Mouse (Mus musculus): ENCODE results near the gene 9530068E07Rik. TPM values are rescaled to one million over a fixed set of nuclear protein-coding genes. Genes with fewer than 3 reads are reported as not detected.
"Not testable (repeated sequence)": the region's sequence is repeated elsewhere in the genome, so short reads cannot be mapped to it uniquely, and the experiment has no call there.

9530068E07Rik gene
- polyA plus RNA-seq, 1 experiment from 2014 or later: 193 TPM

GRCm38 (mm10) chr11:52374340-52374739, 21.9 kb upstream of the 9530068E07Rik start:
- Histone ChIP-seq H3K36me3 (peaks cover 56% of the 10 kb centered on the region), H3K27ac (replicated peaks) (no peak overlapping the region), H3K9me3 (no peaks in the 10 kb centered on the region), H3K4me2 (no peak overlapping the region), H3K4me3 (no peak overlapping the region), H3K4me1 (peaks cover 42% of the 10 kb centered on the region), H3K9ac (no peak overlapping the region), H3K27me3 (replicated peaks) (no peaks in the 10 kb centered on the region)
- no peak for ATAC-seq (ENCODE audit: extremely low read depth, insufficient number of reproducible peaks, low FRiP score, low TSS enrichment)
- 53% methylated on average over 6 of the region's 6 CpGs for WGBS

- ATAC-seq (ENCODE audit: extremely low read depth, insufficient number of reproducible peaks, low FRiP score, low TSS enrichment): no peak
- Histone ChIP-seq H3K9ac (no peak overlapping the region), H3K27me3 (replicated peaks) (no peaks in the 10 kb centered on the region), H3K27ac (replicated peaks) (peak overlapping the region; percentile 43; the same call in 1 of the 2 replicates), H3K4me2 (no peak overlapping the region), H3K36me3 (peaks cover 89% of the 10 kb centered on the region), H3K9me3 (no peaks in the 10 kb centered on the region), H3K4me3 (no peak overlapping the region), H3K4me1 (peaks cover 21% of the 10 kb centered on the region)
- WGBS: 79% methylated on average over 4 of the region's 4 CpGs
Observed at GRCm38 (mm10) chr11:52377579-52377978, 18.6 kb upstream of the 9530068E07Rik start.

- H3K4me2 ChIP-seq: no peak overlapping the region
- ATAC-seq (ENCODE audit: extremely low read depth, insufficient number of reproducible peaks, low FRiP score, low TSS enrichment): no peak
- 89% methylated on average over 3 of the region's 3 CpGs for WGBS
Observed at GRCm38 (mm10) chr11:52379241-52379640, 17.0 kb upstream of the 9530068E07Rik start.

GRCm38 (mm10) chr11:52383741-52384140, 12.5 kb upstream of the 9530068E07Rik start:
- ATAC-seq (ENCODE audit: extremely low read depth, insufficient number of reproducible peaks, low FRiP score, low TSS enrichment): no peak
- no peak overlapping the region for H3K27ac ChIP-seq (replicated peaks)
- no peak overlapping the region for H3K4me3 ChIP-seq
- H3K4me2 ChIP-seq: no peak overlapping the region
- no peak overlapping the region for H3K9ac ChIP-seq
- 91% methylated on average over 14 of the region's 14 CpGs for WGBS
- H3K36me3 ChIP-seq: peaks cover 100% of the 10 kb centered on the region
- H3K27me3 ChIP-seq (replicated peaks): no peaks in the 10 kb centered on the region
- H3K9me3 ChIP-seq: no peaks in the 10 kb centered on the region
- H3K4me1 ChIP-seq: 0 out of 2 replicates have a peak, but pooled peaks cover 8% of the 10 kb centered on the region

More at GRCm38 (mm10) chr11:52379241-52379640, 17.0 kb upstream of the 9530068E07Rik start:
- no peak overlapping the region for H3K9ac ChIP-seq
- peaks cover 100% of the 10 kb centered on the region for H3K36me3 ChIP-seq
- no peaks in the 10 kb centered on the region for H3K9me3 ChIP-seq
- H3K27ac ChIP-seq (replicated peaks): no peak overlapping the region
- H3K4me1 ChIP-seq: peaks cover 14% of the 10 kb centered on the region
- no peaks in the 10 kb centered on the region for H3K27me3 ChIP-seq (replicated peaks)
- no peak overlapping the region for H3K4me3 ChIP-seq

GRCm38 (mm10) chr11:52384667-52385066, 11.6 kb upstream of the 9530068E07Rik start:
- ATAC-seq (ENCODE audit: extremely low read depth, insufficient number of reproducible peaks, low FRiP score, low TSS enrichment): no peak
- H3K4me3 ChIP-seq: no peak overlapping the region
- H3K4me1 ChIP-seq: 0 out of 2 replicates have a peak, but pooled peaks cover 8% of the 10 kb centered on the region
- 55% methylated on average over 3 of the region's 3 CpGs for WGBS
- H3K4me2 ChIP-seq: no peak overlapping the region
- no peaks in the 10 kb centered on the region for H3K27me3 ChIP-seq (replicated peaks)
- H3K36me3 ChIP-seq: peaks cover 100% of the 10 kb centered on the region
- no peaks in the 10 kb centered on the region for H3K9me3 ChIP-seq
- no peak overlapping the region for H3K9ac ChIP-seq
- H3K27ac ChIP-seq (replicated peaks): no peak overlapping the region

GRCm38 (mm10) chr11:52386892-52387291, 9.3 kb upstream of the 9530068E07Rik start:
- H3K4me3 ChIP-seq: no peak overlapping the region
- 72% methylated on average over 3 of the region's 3 CpGs for WGBS
- no peak overlapping the region for H3K4me2 ChIP-seq
- peak overlapping the region; percentile 12; the same call in 1 of the 2 replicates for H3K27ac ChIP-seq (replicated peaks)
- H3K9ac ChIP-seq: no peak overlapping the region
- H3K27me3 ChIP-seq (replicated peaks): no peaks in the 10 kb centered on the region
- peaks cover 94% of the 10 kb centered on the region for H3K36me3 ChIP-seq
- H3K4me1 ChIP-seq: 0 out of 2 replicates have a peak, but pooled peaks cover 8% of the 10 kb centered on the region
- H3K9me3 ChIP-seq: no peaks in the 10 kb centered on the region
- ATAC-seq (ENCODE audit: extremely low read depth, insufficient number of reproducible peaks, low FRiP score, low TSS enrichment): no peak

GRCm38 (mm10) chr11:52388150-52388549, 8.1 kb upstream of the 9530068E07Rik start:
- ATAC-seq (ENCODE audit: extremely low read depth, insufficient number of reproducible peaks, low FRiP score, low TSS enrichment): no peak
- Histone ChIP-seq H3K36me3 (peaks cover 85% of the 10 kb centered on the region), H3K9me3 (no peaks in the 10 kb centered on the region), H3K4me3 (no peak overlapping the region), H3K27ac (replicated peaks) (no peak overlapping the region), H3K4me1 (0 out of 2 replicates have a peak, but pooled peaks cover 8% of the 10 kb centered on the region), H3K27me3 (replicated peaks) (no peaks in the 10 kb centered on the region), H3K4me2 (no peak overlapping the region), H3K9ac (no peak overlapping the region)
- WGBS: 88% methylated on average over 12 of the region's 12 CpGs

- H3K36me3 ChIP-seq: peaks cover 76% of the 10 kb centered on the region
Observed at GRCm38 (mm10) chr11:52388979-52389378, 7.2 kb upstream of the 9530068E07Rik start.

GRCm38 (mm10) chr11:52389933-52390332, 6.3 kb upstream of the 9530068E07Rik start:
- Histone ChIP-seq H3K36me3 (peaks cover 67% of the 10 kb centered on the region), H3K27ac (replicated peaks) (no peak overlapping the region), H3K4me3 (no peak overlapping the region), H3K4me1 (0 out of 2 replicates have a peak, but pooled peaks cover 8% of the 10 kb centered on the region), H3K9me3 (no peaks in the 10 kb centered on the region), H3K4me2 (no peak overlapping the region), H3K9ac (no peak overlapping the region), H3K27me3 (replicated peaks) (no peaks in the 10 kb centered on the region)
- 86% methylated on average over 7 of the region's 7 CpGs for WGBS
- ATAC-seq (ENCODE audit: extremely low read depth, insufficient number of reproducible peaks, low FRiP score, low TSS enrichment): no peak

More at GRCm38 (mm10) chr11:52388979-52389378, 7.2 kb upstream of the 9530068E07Rik start:
- H3K9me3 ChIP-seq; H3K4me2 ChIP-seq; H3K27ac ChIP-seq (replicated peaks); H3K27me3 ChIP-seq (replicated peaks); H3K9ac ChIP-seq; H3K4me1 ChIP-seq; ATAC-seq (ENCODE audit: extremely low read depth, insufficient number of reproducible peaks, low FRiP score, low TSS enrichment); H3K4me3 ChIP-seq: not testable (repeated sequence)
- 87% methylated on average over 5 of the region's 5 CpGs for WGBS

- H3K4me1 ChIP-seq: peaks cover 22% of the 10 kb centered on the region
- no peak overlapping the region for H3K27ac ChIP-seq (replicated peaks)
- H3K4me3 ChIP-seq: no peak overlapping the region
- H3K27me3 ChIP-seq (replicated peaks): no peaks in the 10 kb centered on the region
- H3K4me2 ChIP-seq: no peak overlapping the region
- H3K9ac ChIP-seq: no peak overlapping the region
- 74% methylated on average over 4 of the region's 4 CpGs for WGBS
- H3K9me3 ChIP-seq: no peaks in the 10 kb centered on the region
- H3K36me3 ChIP-seq: peaks cover 30% of the 10 kb centered on the region
- no peak for ATAC-seq (ENCODE audit: extremely low read depth, insufficient number of reproducible peaks, low FRiP score, low TSS enrichment)
Observed at GRCm38 (mm10) chr11:52394494-52394893, 1.7 kb upstream of the 9530068E07Rik start.

- no peak overlapping the region for H3K4me3 ChIP-seq
- WGBS: 25% methylated on average over 4 of the region's 4 CpGs
Observed at GRCm38 (mm10) chr11:52395343-52395742, 885 bp upstream of the 9530068E07Rik start.

GRCm38 (mm10) chr11:52396597-52397188, 465 bp downstream of the 9530068E07Rik start:
- Histone ChIP-seq H3K9me3 (no peaks in the 10 kb centered on the region), H3K9ac (peak overlapping the region; percentile 98), H3K36me3 (peaks cover 14% of the 10 kb centered on the region; the same call in 1 of the 2 replicates), H3K4me2 (peak overlapping the region; percentile 80), H3K4me1 (peaks cover 33% of the 10 kb centered on the region), H3K27me3 (replicated peaks) (no peaks in the 10 kb centered on the region), H3K4me3 (peak overlapping the region; percentile 97), H3K27ac (replicated peaks) (peak overlapping the region; percentile 97)
- ATAC-seq (ENCODE audit: extremely low read depth, insufficient number of reproducible peaks, low FRiP score, low TSS enrichment): peak; percentile 51
- 1% methylated on average over 33 of the region's 33 CpGs for WGBS

More at GRCm38 (mm10) chr11:52395343-52395742, 885 bp upstream of the 9530068E07Rik start:
- Histone ChIP-seq H3K27ac (replicated peaks) (no peak overlapping the region), H3K36me3 (peaks cover 22% of the 10 kb centered on the region), H3K27me3 (replicated peaks) (no peaks in the 10 kb centered on the region), H3K9ac (no peak overlapping the region), H3K9me3 (no peaks in the 10 kb centered on the region), H3K4me2 (peak overlapping the region; percentile 80; the same call in 1 of the 2 replicates), H3K4me1 (peaks cover 22% of the 10 kb centered on the region)
- ATAC-seq (ENCODE audit: extremely low read depth, insufficient number of reproducible peaks, low FRiP score, low TSS enrichment): no peak

All from heart, embryonic 13.5 days (tissue).